Mouse (Mus musculus) 416B (cell line): ENCODE measurements at regions not wholly inside any gene's neighbourhood (a gene's known extent, or its start where the extent isn't known, plus 50 kb on each side); places are given as distances from the start of the nearest gene placed in this dataset.

Experiments
- DNase-seq: peaks from one replicate; pipeline ENCODE4 v3.0.0; 2011; ENCODE audit warnings: low read depth

DNA sequence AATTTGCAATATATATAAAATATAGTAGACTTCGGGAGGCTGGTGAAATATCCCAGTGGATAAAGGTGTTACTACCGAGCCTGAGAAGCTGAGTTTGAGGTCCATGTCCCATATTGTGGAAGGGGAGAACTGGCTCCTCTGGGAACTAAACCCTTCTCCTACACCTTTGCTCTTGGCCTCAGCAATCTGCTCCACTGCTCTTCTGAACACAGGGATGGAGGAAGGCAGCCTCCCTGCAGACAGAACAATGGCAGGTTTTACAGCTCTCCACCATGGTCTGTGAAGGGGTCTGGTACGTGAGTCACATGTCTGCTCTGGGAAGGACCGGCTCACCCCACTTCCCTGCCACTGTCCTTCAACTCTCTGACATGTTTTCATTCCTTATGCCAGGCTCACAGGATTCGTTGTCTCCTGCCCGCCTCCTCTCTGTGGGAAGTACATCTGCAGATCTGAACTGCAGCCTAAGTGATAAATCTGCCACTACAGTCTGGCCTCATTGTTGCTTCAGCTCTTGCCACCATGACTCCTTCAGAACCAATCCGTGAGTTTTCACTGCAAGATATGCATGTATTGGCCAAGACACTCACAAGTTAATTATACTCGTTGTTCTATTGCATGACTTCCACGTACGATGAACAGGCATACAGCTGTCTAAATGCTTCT, 220.0 kb upstream of the Gm9767 start:
- DNase-seq = no peak

- DNase-seq = no peak
Observed at GRCm38 (mm10) chr10:25844348-25844747, 233.7 kb upstream of the Gm9767 start.

DNA sequence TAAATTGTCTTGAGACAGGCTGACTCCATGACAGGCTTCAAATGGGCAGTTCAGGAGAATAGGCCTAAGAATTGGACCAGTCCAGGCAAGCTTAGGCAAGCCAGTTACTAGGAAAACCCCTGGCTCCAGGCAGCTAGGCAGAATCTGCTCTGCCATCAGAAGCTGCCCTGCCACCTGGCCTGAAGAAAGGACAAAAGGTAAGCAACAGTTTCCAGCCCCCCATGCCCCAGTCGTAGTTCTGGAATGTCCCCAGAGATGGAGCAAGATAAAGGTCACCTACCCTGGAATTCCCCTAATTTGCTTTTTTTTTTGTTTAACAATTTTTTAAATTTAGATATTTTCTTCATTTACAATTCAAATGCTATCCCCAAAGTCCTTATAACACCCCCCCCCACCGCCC, 248.8 kb upstream of the Gm9767 start:
- no peak for DNase-seq

- no peak for DNase-seq
Observed at GRCm38 (mm10) chr10:25804223-25804622, 268.2 kb upstream of the Smlr1 start.

DNA sequence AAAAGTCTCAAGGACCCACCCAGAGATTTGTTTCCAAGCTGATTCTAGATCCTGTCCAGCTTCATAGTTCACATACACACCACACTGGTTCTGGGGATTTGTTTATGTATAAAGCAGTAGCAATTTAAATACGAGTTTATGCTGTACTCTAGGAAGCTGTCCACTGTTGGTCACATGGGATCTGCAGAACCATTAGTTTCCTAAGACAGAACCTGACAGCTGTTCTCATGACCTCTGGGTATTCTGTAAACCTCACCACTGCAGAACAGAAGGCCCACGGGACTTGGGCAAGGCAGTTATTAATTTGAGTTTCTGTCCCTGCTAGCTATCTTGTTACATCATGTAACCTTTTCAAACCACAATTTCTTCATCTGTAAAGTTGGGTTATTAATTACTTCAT, 265.4 kb upstream of the Smlr1 start:
- no peak for DNase-seq

- no peak for DNase-seq
Observed at GRCm38 (mm10) chr10:25798881-25799280, 262.8 kb upstream of the Smlr1 start.

GRCm38 (mm10) chr10:25790363-25790821, 254.3 kb upstream of the Smlr1 start:
- DNase-seq = no peak

DNA sequence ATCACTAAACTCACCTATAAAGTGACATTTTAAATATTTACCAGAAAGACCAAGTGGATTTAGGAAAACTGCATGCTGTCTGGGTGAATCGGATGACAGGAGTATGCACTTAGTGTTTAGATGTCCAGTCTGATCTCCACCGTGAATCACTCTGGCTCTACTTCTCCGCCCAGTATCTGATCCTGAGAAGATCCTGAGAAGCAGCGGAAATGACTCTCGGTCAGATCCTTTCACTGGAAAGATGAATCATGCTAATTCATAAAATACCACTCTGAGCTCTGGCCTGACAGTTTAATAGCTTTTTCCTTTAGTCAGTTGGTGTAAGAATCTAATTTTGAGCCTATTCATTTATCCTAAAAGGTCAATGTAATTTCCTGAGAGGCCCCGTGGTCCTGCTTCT, 252.6 kb upstream of the Smlr1 start:
- DNase-seq = no peak

DNA sequence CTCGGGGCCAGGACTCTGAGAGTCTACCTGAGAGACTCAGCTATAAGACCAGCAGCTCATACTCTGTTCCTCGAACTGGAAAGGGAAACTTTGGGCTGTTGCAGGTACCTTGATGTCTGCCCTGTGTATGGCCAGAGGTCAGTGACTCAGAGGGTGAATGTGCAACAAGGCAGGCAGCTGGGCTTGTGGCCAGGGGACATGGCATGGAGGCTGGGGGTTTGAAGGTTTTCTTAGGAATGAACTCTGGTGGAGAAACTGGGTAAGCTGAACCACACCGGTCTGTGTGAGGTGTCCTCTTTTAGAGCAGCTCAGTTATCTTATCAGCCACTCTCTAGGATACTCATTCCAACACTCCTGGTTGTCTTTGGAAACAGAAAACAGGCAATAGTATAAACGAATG, 251.9 kb upstream of the Smlr1 start:
- DNase-seq = no peak

DNA sequence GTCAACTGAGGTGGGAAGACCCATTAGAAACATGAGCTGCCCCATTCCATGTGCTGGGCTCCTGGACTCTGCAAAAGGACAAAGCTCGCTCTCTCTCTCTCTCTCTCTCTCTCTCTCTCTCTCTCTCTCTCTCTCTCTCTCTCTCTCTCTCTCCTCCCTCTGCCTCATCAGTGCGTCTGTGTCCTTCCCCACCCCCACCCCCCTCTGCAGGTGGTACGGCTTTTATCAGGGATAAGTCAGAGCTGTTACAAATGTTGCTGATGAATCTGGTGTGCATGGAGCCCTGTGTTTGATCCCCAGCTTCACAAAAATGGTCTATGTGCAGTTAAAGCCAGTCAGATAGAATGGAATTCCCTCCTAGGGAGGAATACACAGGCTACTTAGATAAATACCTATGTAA, 247.8 kb upstream of the Smlr1 start:
- DNase-seq = no peak

DNA sequence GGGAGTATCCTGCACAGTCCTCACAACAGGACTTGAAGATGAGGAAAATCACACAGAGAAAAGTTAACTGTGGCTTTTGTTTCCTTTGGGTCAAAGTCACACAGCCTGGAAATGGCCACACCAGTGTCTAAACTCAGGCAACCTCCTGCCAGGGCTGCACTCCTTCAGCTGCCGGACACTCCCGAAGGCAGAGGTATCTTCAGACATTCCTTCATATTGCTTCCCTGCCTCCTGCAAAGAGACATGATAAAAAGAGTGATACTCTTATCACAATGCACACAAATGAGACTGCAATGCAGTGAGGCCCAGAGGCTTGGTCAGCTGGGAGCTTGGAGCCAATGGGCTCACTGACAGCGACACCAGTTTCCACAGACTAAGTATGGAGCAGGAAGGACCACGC, 243.4 kb upstream of the Smlr1 start:
- no peak for DNase-seq

GRCm38 (mm10) chr10:25777717-25778116, 241.7 kb upstream of the Smlr1 start:
- DNase-seq = no peak

DNA sequence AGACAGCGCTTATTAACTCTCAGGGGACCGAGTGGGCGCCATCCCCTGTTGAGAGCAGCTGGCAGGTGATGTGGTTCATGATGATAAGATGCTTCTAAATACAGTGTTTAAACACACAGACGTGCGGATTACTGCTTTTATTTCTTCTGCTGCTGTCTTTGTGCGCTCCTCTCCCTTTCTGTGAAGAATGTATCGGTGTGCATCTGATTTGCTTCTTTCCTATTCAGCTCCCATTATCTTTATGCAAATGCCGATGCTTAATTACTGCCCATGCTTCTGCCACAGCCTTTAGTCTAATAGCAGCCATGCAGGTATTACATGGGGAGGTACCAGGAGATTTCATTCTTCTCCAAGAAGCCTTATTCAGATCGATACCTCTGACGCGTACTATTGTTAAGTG, 240.6 kb upstream of the Smlr1 start:
- no peak for DNase-seq

GRCm38 (mm10) chr10:25770051-25770450, 234.0 kb upstream of the Smlr1 start:
- no peak for DNase-seq

DNA sequence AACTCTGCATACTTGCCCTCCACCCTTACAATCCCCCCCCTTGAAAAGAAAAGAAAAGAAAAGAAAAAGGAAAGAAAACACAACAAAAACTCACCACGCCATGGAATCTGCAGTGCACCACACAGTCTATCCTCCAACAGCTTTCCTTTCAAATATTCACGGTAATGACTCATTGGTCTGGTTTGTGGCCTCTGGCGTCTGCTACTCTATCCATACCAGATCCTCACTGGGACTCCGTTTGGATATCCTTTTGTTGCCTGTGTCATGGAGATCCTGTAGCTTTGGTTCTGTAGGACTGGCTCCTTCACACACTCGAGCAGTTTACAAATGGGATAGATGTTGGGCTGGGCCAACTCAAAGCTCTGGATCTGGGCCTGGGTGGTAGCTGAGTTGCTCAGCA, 232.4 kb upstream of the Smlr1 start:
- DNase-seq = no peak

- DNase-seq = no peak
Observed at GRCm38 (mm10) chr10:25754300-25754699, 218.2 kb upstream of the Smlr1 start.

DNA sequence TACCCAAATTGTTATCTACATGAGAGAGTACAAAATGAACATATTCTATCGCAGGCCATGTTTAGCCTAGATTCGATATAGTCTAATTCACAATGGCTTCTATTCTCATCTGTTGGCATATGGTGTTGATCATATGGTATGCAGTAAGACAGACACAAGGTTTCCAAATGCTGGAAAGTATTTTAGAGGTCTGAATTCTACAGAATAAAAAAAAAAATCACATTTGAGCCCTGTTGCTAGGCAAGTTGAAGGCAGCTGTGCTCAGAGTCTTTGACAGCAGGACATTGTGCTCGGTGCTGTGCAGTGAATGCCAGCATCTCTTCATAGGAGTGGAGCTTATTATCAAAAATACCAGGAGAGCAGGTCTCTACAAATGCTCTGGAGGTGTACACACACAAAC, 206.6 kb upstream of the Smlr1 start:
- no peak for DNase-seq

- no peak for DNase-seq
Observed at GRCm38 (mm10) chr10:25740956-25741355, 204.9 kb upstream of the Smlr1 start.

DNA sequence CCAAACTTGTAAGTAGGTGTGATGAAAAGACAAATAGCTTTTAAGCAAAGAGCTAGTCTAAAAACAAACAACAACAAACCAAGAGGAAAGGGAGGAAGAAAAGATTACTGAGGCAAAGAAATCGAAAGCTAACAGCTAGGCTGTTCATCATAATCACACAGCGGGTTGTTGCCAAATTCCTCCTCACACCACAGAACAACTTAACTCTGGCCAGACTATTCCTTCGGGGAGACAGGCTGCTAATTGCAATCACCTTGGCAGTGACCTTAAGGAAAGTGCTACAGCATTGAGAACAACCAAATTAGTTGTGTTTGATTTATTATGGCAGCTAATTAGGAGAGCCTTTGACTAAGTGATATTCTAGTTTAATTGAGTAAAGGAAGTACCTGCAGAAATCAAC, 194.4 kb upstream of the Smlr1 start:
- DNase-seq = no peak

GRCm38 (mm10) chr10:25723966-25724365, 187.9 kb upstream of the Smlr1 start:
- DNase-seq = no peak

DNA sequence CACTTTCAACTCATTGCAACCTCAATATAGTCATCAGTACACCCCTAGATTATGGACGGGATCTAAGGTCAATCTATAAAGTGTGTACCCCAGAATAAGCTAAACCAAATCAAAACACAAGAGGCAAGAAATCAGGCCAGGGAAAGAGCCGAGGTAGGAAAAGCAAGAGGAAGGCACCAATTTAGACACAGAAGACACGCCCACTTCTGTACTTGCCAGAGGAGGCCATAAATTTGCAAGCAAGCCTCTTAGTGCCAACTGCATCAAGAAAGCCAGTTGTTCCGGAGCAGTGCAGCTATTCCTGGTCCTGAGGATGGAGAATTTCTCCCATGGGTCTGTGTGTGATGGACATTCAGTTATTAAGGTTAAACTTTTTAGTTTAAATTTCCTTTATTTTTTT, 179.7 kb upstream of the Smlr1 start:
- DNase-seq = no peak

GRCm38 (mm10) chr10:25714636-25715035, 178.6 kb upstream of the Smlr1 start:
- no peak for DNase-seq

GRCm38 (mm10) chr10:25714041-25714440, 178.0 kb upstream of the Smlr1 start:
- DNase-seq = no peak

DNA sequence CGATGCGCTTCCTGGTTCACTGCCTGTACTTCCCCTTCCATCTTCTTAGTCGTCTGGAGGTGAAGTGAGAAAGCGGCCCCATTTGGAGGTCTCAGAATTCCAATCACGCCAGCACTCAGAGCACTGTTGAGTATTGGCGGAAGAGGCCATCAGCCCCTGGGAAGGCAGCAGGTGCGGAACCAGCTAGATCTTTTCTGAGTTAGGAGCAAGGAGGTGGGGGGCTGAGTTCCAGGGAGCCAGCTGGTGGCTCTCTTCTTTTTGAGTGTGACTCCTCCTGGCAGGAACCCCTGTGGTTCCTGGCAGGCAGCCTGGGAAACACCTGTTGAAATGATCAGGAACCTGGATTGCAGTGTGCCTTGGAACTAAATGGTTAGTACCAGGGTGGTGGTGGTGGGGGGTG, 171.9 kb upstream of the Smlr1 start:
- DNase-seq = no peak

DNA sequence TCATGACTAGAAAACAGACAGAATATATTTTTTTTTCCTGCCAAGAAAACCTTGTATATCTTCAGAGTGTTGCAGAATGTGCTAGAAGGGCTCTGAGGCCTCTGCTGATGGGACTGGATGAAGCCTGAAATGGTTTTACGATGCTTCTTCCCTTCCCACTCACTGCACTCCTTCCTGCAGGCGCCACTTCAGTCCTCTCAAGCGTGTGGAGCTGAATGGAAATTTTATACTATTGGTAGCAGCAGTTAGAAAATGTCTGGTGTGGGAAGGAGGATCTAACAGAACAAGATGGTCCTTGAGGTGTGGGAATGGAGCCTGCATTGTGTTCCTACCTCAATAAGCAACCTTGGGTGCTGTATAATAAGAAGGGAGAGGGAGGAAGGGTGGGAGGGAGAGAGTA, 166.1 kb upstream of the Smlr1 start:
- DNase-seq = no peak
